Mouse (Mus musculus): ENCODE measurements around the gene Frem1. TPM values are rescaled to one million over a fixed set of nuclear protein-coding genes. Genes with fewer than 3 reads are reported as not detected.

The Frem1 gene
- polyA plus RNA-seq, 1 experiment from 2014 or later: 27.9 TPM

DNA sequence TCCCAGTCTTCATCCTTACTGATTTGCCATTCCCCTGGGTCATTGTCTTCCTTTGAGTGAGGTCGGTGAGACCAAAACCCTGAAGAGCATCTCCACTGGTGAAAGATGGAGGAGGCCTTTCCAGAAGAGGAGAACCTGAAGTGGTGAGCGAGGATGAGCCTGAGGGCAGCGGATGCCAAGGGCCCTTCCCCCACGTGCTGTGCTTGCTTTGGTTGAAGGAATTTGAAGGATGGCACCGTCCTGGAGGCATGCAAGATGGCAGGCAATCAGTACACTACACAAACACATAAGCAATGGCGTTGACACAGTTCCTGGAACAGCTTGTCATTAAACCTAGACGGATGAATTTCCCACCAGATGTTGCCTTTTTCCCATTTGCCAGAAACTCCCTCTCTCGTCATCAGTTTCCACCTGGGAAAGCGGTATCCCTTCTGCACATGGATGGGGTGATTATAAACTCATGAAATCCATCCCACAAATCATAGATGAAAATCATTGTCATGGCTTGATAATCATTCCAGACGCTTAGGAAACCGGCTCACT, 137.5 kb downstream of the Frem1 start:
- peaks cover 7% of the 10 kb centered on the region; the same call in 1 of the 2 replicates for H3K36me3 ChIP-seq (ENCODE audit: control insufficient read depth, insufficient read depth, low read length)
- H3K27ac ChIP-seq (ENCODE audit: low read length): no peak overlapping the region
- no peak for ATAC-seq (ENCODE audit: insufficient number of reproducible peaks, insufficient read depth, low FRiP score, low read depth)
- no peak overlapping the region for H3K4me2 ChIP-seq (replicated peaks; ENCODE audit: low read depth, low read length)
- no peaks in the 10 kb centered on the region for H3K27me3 ChIP-seq (ENCODE audit: control insufficient read depth, insufficient read depth, low read length)
- WGBS: 76% methylated on average over 11 of the region's 11 CpGs
- H3K4me1 ChIP-seq (ENCODE audit: control insufficient read depth, insufficient read depth, low read length): no peaks in the 10 kb centered on the region
- H3K9me3 ChIP-seq (ENCODE audit: control insufficient read depth, low read depth, low read length): no peaks in the 10 kb centered on the region
- no peak overlapping the region for H3K4me3 ChIP-seq (ENCODE audit: low read depth, low read length)
- no peak overlapping the region for H3K9ac ChIP-seq (replicated peaks; ENCODE audit: low read depth, low read length)

DNA sequence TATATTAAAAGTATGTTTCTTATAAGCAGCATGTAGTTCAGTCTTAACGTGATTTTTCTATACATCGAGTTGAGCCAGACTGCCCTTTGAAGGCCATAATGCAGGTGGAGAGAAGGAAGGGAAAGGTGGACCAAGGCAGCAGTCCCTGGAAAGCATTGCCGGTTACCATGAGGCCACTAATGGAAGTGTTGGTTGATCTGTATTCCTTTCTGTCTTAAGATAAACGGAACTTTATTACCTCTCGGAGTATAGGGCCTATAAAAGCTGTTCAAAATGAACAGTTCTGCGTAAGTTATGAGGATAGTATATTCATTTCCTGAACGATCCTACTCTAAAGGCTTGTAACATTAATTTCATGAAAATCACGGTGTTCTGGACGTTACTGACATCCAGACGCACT, 156.9 kb downstream of the Frem1 start:
- Histone ChIP-seq H3K27me3 (ENCODE audit: control insufficient read depth, insufficient read depth, low read length) (no peaks in the 10 kb centered on the region), H3K4me3 (ENCODE audit: low read depth, low read length) (no peak overlapping the region), H3K4me1 (ENCODE audit: control insufficient read depth, insufficient read depth, low read length) (peaks cover 5% of the 10 kb centered on the region; the same call in 1 of the 2 replicates), H3K9ac (replicated peaks; ENCODE audit: low read depth, low read length) (no peak overlapping the region), H3K36me3 (ENCODE audit: control insufficient read depth, insufficient read depth, low read length) (no peaks in the 10 kb centered on the region), H3K27ac (ENCODE audit: low read length) (no peak overlapping the region), H3K9me3 (ENCODE audit: control insufficient read depth, low read depth, low read length) (no peaks in the 10 kb centered on the region), H3K4me2 (replicated peaks; ENCODE audit: low read depth, low read length) (no peak overlapping the region)
- ATAC-seq (ENCODE audit: insufficient number of reproducible peaks, insufficient read depth, low FRiP score, low read depth): no peak
- 67% methylated on average over 10 of the region's 10 CpGs for WGBS

GRCm38 (mm10) chr4:82892247-82892646, 159.9 kb downstream of the Frem1 start:
- no peak overlapping the region for H3K4me2 ChIP-seq (replicated peaks; ENCODE audit: low read depth, low read length)
- peak overlapping the region; percentile 56; the same call in 1 of the 2 replicates for H3K27ac ChIP-seq (ENCODE audit: low read length)
- peaks cover 12% of the 10 kb centered on the region for H3K4me1 ChIP-seq (ENCODE audit: control insufficient read depth, insufficient read depth, low read length)
- H3K36me3 ChIP-seq (ENCODE audit: control insufficient read depth, insufficient read depth, low read length): no peaks in the 10 kb centered on the region
- H3K27me3 ChIP-seq (ENCODE audit: control insufficient read depth, insufficient read depth, low read length): no peaks in the 10 kb centered on the region
- no peak overlapping the region for H3K4me3 ChIP-seq (ENCODE audit: low read depth, low read length)
- no peaks in the 10 kb centered on the region for H3K9me3 ChIP-seq (ENCODE audit: control insufficient read depth, low read depth, low read length)
- no peak for ATAC-seq (ENCODE audit: insufficient number of reproducible peaks, insufficient read depth, low FRiP score, low read depth)
- H3K9ac ChIP-seq (replicated peaks; ENCODE audit: low read depth, low read length): no peak overlapping the region
- 79% methylated on average over 5 of the region's 5 CpGs for WGBS

GRCm38 (mm10) chr4:82891566-82891965, 160.6 kb downstream of the Frem1 start:
- H3K27ac ChIP-seq (ENCODE audit: low read length): peak overlapping the region; percentile 56; the same call in 1 of the 2 replicates
- H3K4me3 ChIP-seq (ENCODE audit: low read depth, low read length): no peak overlapping the region
- H3K36me3 ChIP-seq (ENCODE audit: control insufficient read depth, insufficient read depth, low read length): no peaks in the 10 kb centered on the region
- ATAC-seq (ENCODE audit: insufficient number of reproducible peaks, insufficient read depth, low FRiP score, low read depth): no peak
- WGBS: 73% methylated on average over 2 of the region's 2 CpGs
- H3K27me3 ChIP-seq (ENCODE audit: control insufficient read depth, insufficient read depth, low read length): no peaks in the 10 kb centered on the region
- H3K4me1 ChIP-seq (ENCODE audit: control insufficient read depth, insufficient read depth, low read length): peaks cover 12% of the 10 kb centered on the region
- H3K4me2 ChIP-seq (replicated peaks; ENCODE audit: low read depth, low read length): no peak overlapping the region
- H3K9ac ChIP-seq (replicated peaks; ENCODE audit: low read depth, low read length): no peak overlapping the region
- H3K9me3 ChIP-seq (ENCODE audit: control insufficient read depth, low read depth, low read length): no peaks in the 10 kb centered on the region

GRCm38 (mm10) chr4:82891049-82891448, 161.1 kb downstream of the Frem1 start:
- WGBS: 48% methylated on average over 7 of the region's 7 CpGs
- Histone ChIP-seq H3K36me3 (ENCODE audit: control insufficient read depth, insufficient read depth, low read length) (no peaks in the 10 kb centered on the region), H3K9me3 (ENCODE audit: control insufficient read depth, low read depth, low read length) (no peaks in the 10 kb centered on the region), H3K27me3 (ENCODE audit: control insufficient read depth, insufficient read depth, low read length) (no peaks in the 10 kb centered on the region), H3K4me2 (replicated peaks; ENCODE audit: low read depth, low read length) (no peak overlapping the region), H3K9ac (replicated peaks; ENCODE audit: low read depth, low read length) (no peak overlapping the region), H3K27ac (ENCODE audit: low read length) (peak overlapping the region; percentile 58; the same call in 1 of the 2 replicates), H3K4me1 (ENCODE audit: control insufficient read depth, insufficient read depth, low read length) (peaks cover 12% of the 10 kb centered on the region), H3K4me3 (ENCODE audit: low read depth, low read length) (no peak overlapping the region)
- ATAC-seq (ENCODE audit: insufficient number of reproducible peaks, insufficient read depth, low FRiP score, low read depth): peak; percentile 78; the same call in 1 of the 2 replicates

- 55% methylated on average over 4 of the region's 4 CpGs for WGBS
- peaks cover 12% of the 10 kb centered on the region for H3K4me1 ChIP-seq (ENCODE audit: control insufficient read depth, insufficient read depth, low read length)
- H3K9ac ChIP-seq (replicated peaks; ENCODE audit: low read depth, low read length): no peak overlapping the region
- no peaks in the 10 kb centered on the region for H3K36me3 ChIP-seq (ENCODE audit: control insufficient read depth, insufficient read depth, low read length)
- no peaks in the 10 kb centered on the region for H3K27me3 ChIP-seq (ENCODE audit: control insufficient read depth, insufficient read depth, low read length)
- peak; percentile 53; the same call in 1 of the 2 replicates for ATAC-seq (ENCODE audit: insufficient number of reproducible peaks, insufficient read depth, low FRiP score, low read depth)
- H3K4me3 ChIP-seq (ENCODE audit: low read depth, low read length): no peak overlapping the region
- H3K4me2 ChIP-seq (replicated peaks; ENCODE audit: low read depth, low read length): no peak overlapping the region
- no peaks in the 10 kb centered on the region for H3K9me3 ChIP-seq (ENCODE audit: control insufficient read depth, low read depth, low read length)
- peak overlapping the region; percentile 58 for H3K27ac ChIP-seq (ENCODE audit: low read length)
These were observed 161.6 kb downstream of the Frem1 start for GRCm38 (mm10) chr4:82890585-82890984.

GRCm38 (mm10) chr4:82886148-82886547, 166.0 kb downstream of the Frem1 start:
- Histone ChIP-seq H3K4me1 (ENCODE audit: control insufficient read depth, insufficient read depth, low read length) (peaks cover 10% of the 10 kb centered on the region), H3K9me3 (ENCODE audit: control insufficient read depth, low read depth, low read length) (no peaks in the 10 kb centered on the region), H3K27ac (ENCODE audit: low read length) (no peak overlapping the region), H3K27me3 (ENCODE audit: control insufficient read depth, insufficient read depth, low read length) (no peaks in the 10 kb centered on the region), H3K36me3 (ENCODE audit: control insufficient read depth, insufficient read depth, low read length) (no peaks in the 10 kb centered on the region), H3K4me3 (ENCODE audit: low read depth, low read length) (no peak overlapping the region), H3K9ac (replicated peaks; ENCODE audit: low read depth, low read length) (no peak overlapping the region), H3K4me2 (replicated peaks; ENCODE audit: low read depth, low read length) (no peak overlapping the region)
- ATAC-seq (ENCODE audit: insufficient number of reproducible peaks, insufficient read depth, low FRiP score, low read depth): no peak
- 50% methylated on average over 2 of the region's 2 CpGs for WGBS

- Histone ChIP-seq H3K4me1 (ENCODE audit: control insufficient read depth, insufficient read depth, low read length) (peaks cover 10% of the 10 kb centered on the region; the same call in 1 of the 2 replicates), H3K27ac (ENCODE audit: low read length) (no peak overlapping the region), H3K9me3 (ENCODE audit: control insufficient read depth, low read depth, low read length) (no peaks in the 10 kb centered on the region), H3K4me2 (replicated peaks; ENCODE audit: low read depth, low read length) (no peak overlapping the region), H3K27me3 (ENCODE audit: control insufficient read depth, insufficient read depth, low read length) (no peaks in the 10 kb centered on the region), H3K9ac (replicated peaks; ENCODE audit: low read depth, low read length) (no peak overlapping the region), H3K36me3 (ENCODE audit: control insufficient read depth, insufficient read depth, low read length) (no peaks in the 10 kb centered on the region), H3K4me3 (ENCODE audit: low read depth, low read length) (no peak overlapping the region)
- ATAC-seq (ENCODE audit: insufficient number of reproducible peaks, insufficient read depth, low FRiP score, low read depth): no peak; the same call in 1 of the 2 replicates
- WGBS: 21% methylated on average over 1 of the region's 1 CpGs
These were observed 166.6 kb downstream of the Frem1 start for GRCm38 (mm10) chr4:82885535-82885913.
